Mouse (Mus musculus) CH12F3 (cell line): ENCODE data around the gene 3110001I22Rik.

ENCODE experiments used
- in situ Hi-C: fragments of 300-500 bp; cut with MboI; formaldehyde crosslinking; loops from 2 replicates; pipeline ENCODE4 v1.14.3; 2020; ENCODE audit warnings: low sequenced_read_pairs

3110001I22Rik gene

GRCm38 (mm10) chr16:13716821-13717553 is 45.3 kb downstream of the 3110001I22Rik start:
- in situ Hi-C loops, result no loop called here

- in situ Hi-C loops, result no loop called here
These were observed 51.2 kb downstream of the 3110001I22Rik start for GRCm38 (mm10) chr16:13722937-13723336.

- in situ Hi-C loops, result no loop called here
These were observed 56.1 kb downstream of the 3110001I22Rik start for GRCm38 (mm10) chr16:13727811-13728335.
